Mouse (Mus musculus) liver, adult 2 months (tissue): Measurements from ENCODE around the gene Atxn1.

ENCODE experiments used
- CTCF ChIP-seq: fragments of 200-500 bp; IDR thresholded peaks from 2 replicates; pipeline ENCODE4 v1.5.1; 2011; ENCODE audit warnings: low read depth, low read length, control low read depth
- POLR2A ChIP-seq: fragments of 200-500 bp; IDR thresholded peaks from 2 replicates; pipeline ENCODE4 v1.6.1; 2011; ENCODE audit warnings: low read length, control low read depth; ENCODE audit not compliant: insufficient read depth; ENCODE audit errors: extremely low read depth

- TF ChIP-seq CTCF (no peak), POLR2A (no peak)
These were observed 369.4 kb downstream of the Atxn1 start for GRCm38 (mm10) chr13:45595416-45595815.
